Mouse (Mus musculus): ENCODE data around the gene Rps6kc1. TPM values are rescaled to one million over a fixed set of nuclear protein-coding genes. Genes with fewer than 3 reads are reported as not detected.

The Rps6kc1 gene
- total RNA-seq (2014; rRNA removed) (42.8 and 47.4 TPM in 2 replicates), polyA plus RNA-seq (2015; fragmentation: Nextera tagmentation; extraction: Ambion mirVana) (23.0 and 26.1 TPM in 2 replicates)

DNA sequence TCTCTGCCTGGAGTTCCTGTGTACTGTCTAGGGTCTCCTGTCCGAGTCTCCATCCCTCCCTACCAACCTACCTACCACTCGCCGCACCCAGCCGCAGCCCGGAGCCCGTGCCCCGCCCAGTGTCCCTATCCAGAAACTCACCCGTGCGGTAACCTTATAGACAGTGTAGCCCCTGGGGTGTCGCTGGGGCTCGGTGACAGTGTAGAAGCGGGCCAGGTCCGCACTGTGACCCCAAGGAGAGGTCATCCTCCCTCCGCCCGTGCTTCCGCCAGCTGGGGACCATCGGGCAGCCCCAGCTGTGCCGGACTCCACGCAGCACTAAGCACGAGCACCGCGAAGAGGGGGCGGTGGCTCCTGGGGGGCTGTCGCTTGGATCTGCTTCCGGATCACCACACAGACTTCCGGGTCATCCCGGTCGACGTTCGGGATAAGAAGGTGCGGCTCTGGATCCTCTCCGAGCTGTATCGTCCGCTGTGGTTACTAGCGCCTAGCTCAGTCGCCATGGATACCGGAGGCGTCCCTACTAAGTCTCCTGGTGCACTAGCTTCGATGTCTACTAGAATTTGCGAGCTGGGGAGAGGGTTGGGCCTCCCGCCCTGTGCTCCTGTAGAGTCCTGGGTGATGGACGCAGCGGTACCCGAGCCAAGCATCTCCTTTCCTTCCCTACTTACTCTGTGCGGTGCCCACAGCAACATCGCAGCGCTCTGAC, at the start of gene Rps6kc1:
Rps6kc1 (minus strand) TSS at position 356 of the 709 bp plus-strand sequence.
- ATAC-seq (peak; percentile 97), DNase-seq (peak; percentile 92)
- peak within 1 kb of the TSS; percentile 80 for H3K27ac ChIP-seq (ENCODE audit: low read depth, low read length)
- H3K27me3 ChIP-seq (ENCODE audit: insufficient read depth, low read length) = no peaks in the 10 kb centered on the region
- no peaks in the 10 kb centered on the region for H3K36me3 ChIP-seq (ENCODE audit: insufficient read depth)
- peak within 1 kb of the TSS; percentile 97 for H3K4me2 ChIP-seq (ENCODE audit: low read depth)
- TF ChIP-seq CTCF (IDR thresholded peaks at IDR 0.05; ENCODE audit: low read depth) = no peak
- peak within 1 kb of the TSS; percentile 92 for H3K9ac ChIP-seq
- H3K4me3 ChIP-seq (ENCODE audit: low read depth, low read length) = peak within 1 kb of the TSS; percentile 74
- H3K9me3 ChIP-seq (ENCODE audit: low read length) = no peaks in the 10 kb centered on the region
- H3K4me1 ChIP-seq (ENCODE audit: insufficient read depth) = peaks cover 19% of the 10 kb centered on the region
- 4% methylated on average over 47 of the region's 47 CpGs for WGBS

DNA sequence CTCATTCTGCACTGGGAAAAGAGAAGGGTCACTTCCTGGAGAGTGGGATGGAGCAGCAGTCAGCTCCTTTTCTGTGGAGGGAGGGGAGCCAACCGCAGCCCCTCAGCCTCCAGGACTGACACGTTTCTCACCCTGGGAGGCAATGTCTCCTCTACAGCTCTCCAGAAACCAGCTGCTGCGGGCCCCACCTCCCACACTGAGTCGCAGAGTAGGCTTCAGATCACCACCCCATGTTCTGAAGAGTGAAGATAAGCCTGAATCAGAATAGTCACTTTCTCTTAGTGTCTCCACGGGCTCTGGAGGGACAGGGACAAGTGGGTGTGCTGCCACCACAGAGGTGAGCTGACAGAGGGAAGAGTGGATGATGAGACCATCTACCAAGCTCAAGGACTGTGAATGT, 47.3 kb upstream of the Rps6kc1 start:
- no peak for ATAC-seq
- no peak overlapping the region for H3K4me3 ChIP-seq (ENCODE audit: low read depth, low read length)
- 91% methylated on average over 5 of the region's 5 CpGs for WGBS
- no peaks in the 10 kb centered on the region for H3K4me1 ChIP-seq (ENCODE audit: insufficient read depth)
- H3K9ac ChIP-seq = no peak overlapping the region
- no peak overlapping the region for H3K4me2 ChIP-seq (ENCODE audit: low read depth)
- no peaks in the 10 kb centered on the region for H3K9me3 ChIP-seq (ENCODE audit: low read length)
- TF ChIP-seq CTCF (IDR thresholded peaks at IDR 0.05; ENCODE audit: low read depth) = no peak
- H3K27me3 ChIP-seq (ENCODE audit: insufficient read depth, low read length) = no peaks in the 10 kb centered on the region
- no peak overlapping the region for H3K27ac ChIP-seq (ENCODE audit: low read depth, low read length)
- no peak for DNase-seq
- H3K36me3 ChIP-seq (ENCODE audit: insufficient read depth) = peaks cover 88% of the 10 kb centered on the region

DNA sequence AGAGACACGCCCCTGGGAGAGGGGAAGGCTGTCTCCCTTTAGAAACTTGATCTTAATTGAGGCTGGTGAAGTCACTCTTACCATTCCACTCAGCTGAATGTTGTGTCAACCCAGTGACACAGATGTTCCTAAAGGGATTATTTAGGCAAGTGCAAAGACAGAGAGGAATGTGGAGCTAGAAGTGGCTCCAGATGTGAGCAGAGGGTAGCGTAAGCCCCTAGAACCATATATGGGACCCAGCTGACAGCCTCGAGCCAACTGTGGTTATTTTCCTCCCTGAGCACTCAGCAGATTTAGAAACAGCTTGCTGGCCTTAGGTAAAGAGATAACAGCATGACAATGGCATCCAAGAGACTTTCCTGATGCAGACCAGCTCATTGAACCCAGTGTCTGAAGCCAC, 41.4 kb upstream of the Rps6kc1 start:
- H3K9me3 ChIP-seq (ENCODE audit: low read length) = no peaks in the 10 kb centered on the region
- TF ChIP-seq CTCF (IDR thresholded peaks at IDR 0.05; ENCODE audit: low read depth) = no peak
- WGBS = 83% methylated on average over 3 of the region's 3 CpGs
- no peak overlapping the region for H3K4me3 ChIP-seq (ENCODE audit: low read depth, low read length)
- peaks cover 91% of the 10 kb centered on the region for H3K36me3 ChIP-seq (ENCODE audit: insufficient read depth)
- ATAC-seq (no peak), DNase-seq (no peak)
- no peak overlapping the region for H3K9ac ChIP-seq
- H3K4me2 ChIP-seq (ENCODE audit: low read depth) = no peak overlapping the region
- H3K27ac ChIP-seq (ENCODE audit: low read depth, low read length) = no peak overlapping the region
- H3K27me3 ChIP-seq (ENCODE audit: insufficient read depth, low read length) = no peaks in the 10 kb centered on the region
- no peaks in the 10 kb centered on the region for H3K4me1 ChIP-seq (ENCODE audit: insufficient read depth)

DNA sequence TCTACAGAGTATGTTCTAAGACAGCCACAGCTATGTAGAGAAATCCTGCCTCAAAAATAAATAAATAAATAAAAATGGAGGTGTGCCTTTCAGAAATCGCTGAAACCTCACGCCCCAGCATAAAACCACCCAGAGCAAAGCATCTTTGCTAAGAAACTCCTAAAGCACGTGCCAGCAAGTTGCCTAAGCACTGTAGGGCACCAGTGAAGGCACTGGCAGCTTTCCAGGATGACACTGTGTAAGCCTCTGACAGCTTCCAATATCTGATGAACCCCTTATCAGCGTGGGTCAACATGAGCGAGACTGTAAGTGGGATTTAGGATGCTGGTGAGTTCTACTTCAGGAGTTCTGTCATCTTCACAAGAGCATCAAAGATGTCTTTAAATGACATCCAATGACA, 39.4 kb upstream of the Rps6kc1 start:
- H3K4me2 ChIP-seq (ENCODE audit: low read depth) = no peak overlapping the region
- no peak overlapping the region for H3K9ac ChIP-seq
- no peak for ATAC-seq
- H3K27ac ChIP-seq (ENCODE audit: low read depth, low read length) = no peak overlapping the region
- TF ChIP-seq CTCF (IDR thresholded peaks at IDR 0.05; ENCODE audit: low read depth) = no peak
- no peak for DNase-seq
- H3K27me3 ChIP-seq (ENCODE audit: insufficient read depth, low read length) = no peaks in the 10 kb centered on the region
- no peaks in the 10 kb centered on the region for H3K9me3 ChIP-seq (ENCODE audit: low read length)
- WGBS = 80% methylated on average over 5 of the region's 5 CpGs
- H3K4me1 ChIP-seq (ENCODE audit: insufficient read depth) = no peaks in the 10 kb centered on the region
- H3K36me3 ChIP-seq (ENCODE audit: insufficient read depth) = peaks cover 88% of the 10 kb centered on the region
- no peak overlapping the region for H3K4me3 ChIP-seq (ENCODE audit: low read depth, low read length)

DNA sequence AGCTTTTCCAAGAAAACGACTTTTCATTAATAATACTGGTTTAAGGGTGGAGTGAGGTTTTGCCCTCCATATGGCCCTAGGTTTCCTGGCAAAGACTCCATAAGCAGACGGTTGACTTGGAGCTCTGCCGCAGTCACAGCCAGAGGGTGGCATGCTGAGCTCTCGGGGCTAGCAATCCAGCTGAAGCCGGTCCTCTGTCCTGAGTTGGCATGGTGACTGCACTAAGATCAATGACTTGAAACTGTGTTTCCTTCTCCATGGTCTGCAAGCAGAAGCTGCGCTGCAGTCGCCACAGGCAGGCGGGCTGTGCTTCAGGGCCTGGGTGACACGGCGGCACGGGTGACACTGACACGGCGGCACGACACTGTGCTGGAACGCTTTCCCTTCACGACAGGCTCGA, 37.3 kb upstream of the Rps6kc1 start:
- no peak overlapping the region for H3K9ac ChIP-seq
- ATAC-seq = no peak
- DNase-seq = no peak
- no peaks in the 10 kb centered on the region for H3K9me3 ChIP-seq (ENCODE audit: low read length)
- H3K4me1 ChIP-seq (ENCODE audit: insufficient read depth) = no peaks in the 10 kb centered on the region
- peaks cover 84% of the 10 kb centered on the region for H3K36me3 ChIP-seq (ENCODE audit: insufficient read depth)
- H3K4me3 ChIP-seq (ENCODE audit: low read depth, low read length) = no peak overlapping the region
- 86% methylated on average over 17 of the region's 17 CpGs for WGBS
- H3K4me2 ChIP-seq (ENCODE audit: low read depth) = no peak overlapping the region
- no peak overlapping the region for H3K27ac ChIP-seq (ENCODE audit: low read depth, low read length)
- TF ChIP-seq CTCF (IDR thresholded peaks at IDR 0.05; ENCODE audit: low read depth) = no peak
- H3K27me3 ChIP-seq (ENCODE audit: insufficient read depth, low read length) = no peaks in the 10 kb centered on the region

DNA sequence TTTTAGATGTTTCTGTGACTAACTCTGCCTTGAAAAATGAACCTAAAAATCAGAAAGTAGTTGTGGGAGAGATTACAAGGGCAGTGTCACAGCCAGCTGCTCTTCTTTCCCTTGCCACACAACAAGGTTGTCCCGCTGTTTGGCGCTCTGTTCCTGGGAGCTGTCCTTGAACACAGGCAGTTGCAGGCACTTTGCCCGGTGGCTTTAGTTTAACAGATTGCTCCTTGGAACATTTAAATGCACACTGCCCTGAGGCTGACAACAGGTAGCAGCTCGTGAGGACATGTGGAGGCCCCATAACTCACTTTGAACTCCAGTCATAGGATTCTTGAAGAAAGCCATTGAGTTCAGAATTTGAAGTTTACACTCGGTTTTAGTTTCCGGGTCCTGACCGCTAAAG, 36.9 kb upstream of the Rps6kc1 start:
- peaks cover 84% of the 10 kb centered on the region for H3K36me3 ChIP-seq (ENCODE audit: insufficient read depth)
- no peak overlapping the region for H3K4me2 ChIP-seq (ENCODE audit: low read depth)
- no peaks in the 10 kb centered on the region for H3K9me3 ChIP-seq (ENCODE audit: low read length)
- H3K9ac ChIP-seq = no peak overlapping the region
- H3K27me3 ChIP-seq (ENCODE audit: insufficient read depth, low read length) = no peaks in the 10 kb centered on the region
- no peak overlapping the region for H3K4me3 ChIP-seq (ENCODE audit: low read depth, low read length)
- ATAC-seq = no peak
- H3K27ac ChIP-seq (ENCODE audit: low read depth, low read length) = no peak overlapping the region
- TF ChIP-seq CTCF (IDR thresholded peaks at IDR 0.05; ENCODE audit: low read depth) = no peak
- DNase-seq = no peak
- 86% methylated on average over 7 of the region's 7 CpGs for WGBS
- no peaks in the 10 kb centered on the region for H3K4me1 ChIP-seq (ENCODE audit: insufficient read depth)

DNA sequence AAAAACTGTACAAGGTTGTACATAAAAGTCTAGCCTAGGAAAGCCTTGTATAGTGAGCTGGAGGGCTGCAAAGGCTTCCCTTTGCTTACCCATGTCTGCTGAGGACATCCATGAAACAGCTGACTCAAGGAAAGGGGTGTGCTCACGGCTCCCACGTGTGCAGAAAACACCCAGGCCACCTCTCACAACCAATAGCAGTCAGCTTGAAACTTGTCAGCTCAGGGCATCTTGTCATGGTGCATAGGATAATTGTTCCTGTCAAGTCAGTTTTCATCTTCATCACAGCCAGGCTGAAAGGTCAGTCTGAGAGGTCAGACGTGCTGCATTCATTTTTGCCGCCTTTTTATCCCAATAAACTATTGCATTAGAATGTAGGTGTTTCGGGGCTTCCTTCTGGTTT, 36.4 kb upstream of the Rps6kc1 start:
- Histone ChIP-seq H3K9me3 (ENCODE audit: low read length) (no peaks in the 10 kb centered on the region), H3K36me3 (ENCODE audit: insufficient read depth) (peaks cover 84% of the 10 kb centered on the region), H3K27me3 (ENCODE audit: insufficient read depth, low read length) (no peaks in the 10 kb centered on the region), H3K4me2 (ENCODE audit: low read depth) (no peak overlapping the region), H3K27ac (ENCODE audit: low read depth, low read length) (no peak overlapping the region), H3K4me1 (ENCODE audit: insufficient read depth) (no peaks in the 10 kb centered on the region), H3K4me3 (ENCODE audit: low read depth, low read length) (no peak overlapping the region), H3K9ac (no peak overlapping the region)
- TF ChIP-seq CTCF (IDR thresholded peaks at IDR 0.05; ENCODE audit: low read depth) = no peak
- WGBS = 84% methylated on average over 5 of the region's 5 CpGs
- no peak for ATAC-seq
- no peak for DNase-seq
